Mouse (Mus musculus): Measurements from ENCODE around the gene Gpsm3. TPM values are rescaled to one million over a fixed set of nuclear protein-coding genes. Genes with fewer than 3 reads are reported as not detected.

Gpsm3 gene
- polyA plus RNA-seq, 1 experiment from 2014 or later = 7.8 TPM

GRCm38 (mm10) chr17:34591029-34591993 is 1.7 kb downstream of the Gpsm3 start, which contains the start of gene Pbx2:
TSS of gene Pbx2 (plus strand) at chr17:34591266.
- no peaks in the 10 kb centered on the region for H3K9me3 ChIP-seq (ENCODE audit: control insufficient read depth, low read length)
- peak within 1 kb of the TSS; percentile 85 for H3K4me3 ChIP-seq (ENCODE audit: low read depth, low read length)
- peak within 1 kb of the TSS; percentile 97 for H3K27ac ChIP-seq (replicated peaks)
- no peak for ATAC-seq (ENCODE audit: low FRiP score, low TSS enrichment)
- H3K4me2 ChIP-seq (replicated peaks; ENCODE audit: low read depth) = peak within 1 kb of the TSS; percentile 89
- 8% methylated on average over 21 of the region's 21 CpGs for WGBS
- H3K9ac ChIP-seq (ENCODE audit: low read length) = peak within 1 kb of the TSS; percentile 95
- DNase-seq (ENCODE audit: low spot score) = peak; percentile 41
- no peaks in the 10 kb centered on the region for H3K27me3 ChIP-seq (ENCODE audit: control insufficient read depth, insufficient read depth, low read length)
- H3K4me1 ChIP-seq (replicated peaks; ENCODE audit: control insufficient read depth, insufficient read depth) = peaks cover 9% of the 10 kb centered on the region
- TF ChIP-seq CTCF (IDR thresholded peaks at IDR 0.05; ENCODE audit: low read depth) = no peak
- TF ChIP-seq EP300 (optimal IDR thresholded peaks at IDR 0.05) = no peak
- peaks cover 8% of the 10 kb centered on the region for H3K36me3 ChIP-seq (ENCODE audit: control insufficient read depth, insufficient read depth, low read length)

GRCm38 (mm10) chr17:34591994-34592375 is 2.4 kb downstream of the Gpsm3 start:
- TF ChIP-seq EP300 (optimal IDR thresholded peaks at IDR 0.05) (no peak), CTCF (IDR thresholded peaks at IDR 0.05; ENCODE audit: low read depth) (no peak)
- DNase-seq (ENCODE audit: low spot score) (peak; percentile 97), ATAC-seq (ENCODE audit: low FRiP score, low TSS enrichment) (peak; percentile 65)
- Histone ChIP-seq H3K4me3 (ENCODE audit: low read depth, low read length) (peak overlapping the region; percentile 85), H3K27ac (replicated peaks) (peak overlapping the region; percentile 97), H3K36me3 (ENCODE audit: control insufficient read depth, insufficient read depth, low read length) (peaks cover 8% of the 10 kb centered on the region), H3K9me3 (ENCODE audit: control insufficient read depth, low read length) (no peaks in the 10 kb centered on the region), H3K9ac (ENCODE audit: low read length) (peak overlapping the region; percentile 95), H3K4me1 (replicated peaks; ENCODE audit: control insufficient read depth, insufficient read depth) (peaks cover 9% of the 10 kb centered on the region), H3K27me3 (ENCODE audit: control insufficient read depth, insufficient read depth, low read length) (no peaks in the 10 kb centered on the region), H3K4me2 (replicated peaks; ENCODE audit: low read depth) (peak overlapping the region; percentile 89)
- WGBS = 2% methylated on average over 15 of the region's 35 CpGs

- TF ChIP-seq CTCF (IDR thresholded peaks at IDR 0.05; ENCODE audit: low read depth) (no peak), EP300 (optimal IDR thresholded peaks at IDR 0.05) (no peak)
- Histone ChIP-seq H3K9me3 (ENCODE audit: control insufficient read depth, low read length) (no peaks in the 10 kb centered on the region), H3K27me3 (ENCODE audit: control insufficient read depth, insufficient read depth, low read length) (no peaks in the 10 kb centered on the region), H3K9ac (ENCODE audit: low read length) (peak overlapping the region; percentile 95), H3K4me3 (ENCODE audit: low read depth, low read length) (peak overlapping the region; percentile 85), H3K4me2 (replicated peaks; ENCODE audit: low read depth) (peak overlapping the region; percentile 89), H3K27ac (replicated peaks) (peak overlapping the region; percentile 97), H3K4me1 (replicated peaks; ENCODE audit: control insufficient read depth, insufficient read depth) (peaks cover 9% of the 10 kb centered on the region), H3K36me3 (ENCODE audit: control insufficient read depth, insufficient read depth, low read length) (peaks cover 8% of the 10 kb centered on the region)
- ATAC-seq (ENCODE audit: low FRiP score, low TSS enrichment) = no peak; the same call in 1 of the 2 replicates
- DNase-seq (ENCODE audit: low spot score) = peak; percentile 53
- under 1% methylated on average over 31 of the region's 32 CpGs for WGBS
Observed at GRCm38 (mm10) chr17:34592581-34593549, 3.3 kb downstream of the Gpsm3 start.

- no peaks in the 10 kb centered on the region for H3K9me3 ChIP-seq (ENCODE audit: control insufficient read depth, low read length)
- DNase-seq (ENCODE audit: low spot score) = peak; percentile 64
- WGBS = 39% methylated on average over 33 of the region's 34 CpGs
- TF ChIP-seq EP300 (optimal IDR thresholded peaks at IDR 0.05) (no peak), CTCF (IDR thresholded peaks at IDR 0.05; ENCODE audit: low read depth) (peak; percentile 36; the same call in 1 of the 2 replicates)
- peaks cover 4% of the 10 kb centered on the region for H3K4me1 ChIP-seq (replicated peaks; ENCODE audit: control insufficient read depth, insufficient read depth)
- H3K27ac ChIP-seq (replicated peaks) = peak overlapping the region; percentile 97
- no peaks in the 10 kb centered on the region for H3K27me3 ChIP-seq (ENCODE audit: control insufficient read depth, insufficient read depth, low read length)
- peak overlapping the region; percentile 95 for H3K9ac ChIP-seq (ENCODE audit: low read length)
- ATAC-seq (ENCODE audit: low FRiP score, low TSS enrichment) = no peak
- H3K36me3 ChIP-seq (ENCODE audit: control insufficient read depth, insufficient read depth, low read length) = peaks cover 8% of the 10 kb centered on the region
- H3K4me2 ChIP-seq (replicated peaks; ENCODE audit: low read depth) = peak overlapping the region; percentile 89
- H3K4me3 ChIP-seq (ENCODE audit: low read depth, low read length) = peak overlapping the region; percentile 85
Observed at GRCm38 (mm10) chr17:34593752-34594525, 4.3 kb downstream of the Gpsm3 start.

GRCm38 (mm10) chr17:34596098-34596497 is 6.5 kb downstream of the Gpsm3 start:
- TF ChIP-seq EP300 (optimal IDR thresholded peaks at IDR 0.05) (no peak), CTCF (IDR thresholded peaks at IDR 0.05; ENCODE audit: low read depth) (no peak)
- Histone ChIP-seq H3K27ac (replicated peaks) (no peak overlapping the region), H3K4me2 (replicated peaks; ENCODE audit: low read depth) (no peak overlapping the region), H3K36me3 (ENCODE audit: control insufficient read depth, insufficient read depth, low read length) (peaks cover 15% of the 10 kb centered on the region), H3K4me1 (replicated peaks; ENCODE audit: control insufficient read depth, insufficient read depth) (peaks cover 2% of the 10 kb centered on the region), H3K4me3 (ENCODE audit: low read depth, low read length) (no peak overlapping the region), H3K9ac (ENCODE audit: low read length) (no peak overlapping the region), H3K27me3 (ENCODE audit: control insufficient read depth, insufficient read depth, low read length) (no peaks in the 10 kb centered on the region), H3K9me3 (ENCODE audit: control insufficient read depth, low read length) (no peaks in the 10 kb centered on the region)
- DNase-seq (ENCODE audit: low spot score) (no peak), ATAC-seq (ENCODE audit: low FRiP score, low TSS enrichment) (no peak)
- 52% methylated on average over 8 of the region's 8 CpGs for WGBS

All from stomach, postnatal 0 days (tissue).